Mouse (Mus musculus): Measurements from ENCODE around the gene Trim41.
"Not testable (repeated sequence)": the region's sequence is repeated elsewhere in the genome, so short reads cannot be mapped to it uniquely, and the experiment has no call there.

The Trim41 gene

DNA sequence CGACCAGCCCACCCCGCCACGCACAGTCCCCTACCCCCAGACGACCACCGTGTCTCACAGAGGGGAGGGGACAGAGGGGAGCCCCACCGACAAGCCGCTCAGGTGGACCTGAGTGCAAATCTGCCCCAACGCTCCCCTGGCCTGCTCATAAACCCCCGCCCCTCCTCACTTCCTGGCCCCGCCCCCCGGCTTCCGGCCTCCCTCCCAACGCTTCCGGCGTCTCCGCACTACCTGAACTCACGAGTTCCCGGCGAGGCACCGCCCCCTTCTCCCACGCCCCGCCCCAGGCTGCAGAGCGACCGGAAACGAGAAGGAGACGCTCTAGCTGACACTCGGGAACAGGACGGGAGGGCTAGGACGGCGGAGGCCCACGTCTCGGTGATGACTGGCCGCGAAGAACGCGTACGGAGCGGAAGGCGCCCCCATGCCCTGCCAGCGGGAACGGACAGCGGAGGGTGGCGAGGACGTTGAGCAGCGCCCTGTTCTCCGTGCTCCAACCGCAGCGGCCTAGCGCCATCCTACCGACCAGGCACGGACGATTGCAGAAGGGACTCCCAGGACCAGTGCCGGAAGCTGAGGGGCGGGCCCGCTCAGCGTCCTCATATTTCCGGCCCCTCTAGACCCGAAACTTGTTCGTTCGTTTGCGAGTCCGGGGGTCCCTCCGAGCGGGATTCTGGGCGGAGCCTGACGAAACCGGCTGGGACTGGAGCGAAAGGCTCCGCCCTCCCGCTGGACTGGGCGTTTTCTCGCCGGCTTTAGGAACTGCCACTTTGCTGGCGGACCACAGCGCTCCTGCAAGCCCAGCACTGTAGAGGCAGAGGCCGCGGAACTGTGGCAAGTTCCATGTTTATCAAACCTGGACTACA, at the start of gene Trim41:
TSS of gene Trim41 (minus strand) at position 554 of the 866 bp plus-strand sequence.
- peak; percentile 99 for DNase-seq (ENCODE audit: low read depth, low spot score)

DNA sequence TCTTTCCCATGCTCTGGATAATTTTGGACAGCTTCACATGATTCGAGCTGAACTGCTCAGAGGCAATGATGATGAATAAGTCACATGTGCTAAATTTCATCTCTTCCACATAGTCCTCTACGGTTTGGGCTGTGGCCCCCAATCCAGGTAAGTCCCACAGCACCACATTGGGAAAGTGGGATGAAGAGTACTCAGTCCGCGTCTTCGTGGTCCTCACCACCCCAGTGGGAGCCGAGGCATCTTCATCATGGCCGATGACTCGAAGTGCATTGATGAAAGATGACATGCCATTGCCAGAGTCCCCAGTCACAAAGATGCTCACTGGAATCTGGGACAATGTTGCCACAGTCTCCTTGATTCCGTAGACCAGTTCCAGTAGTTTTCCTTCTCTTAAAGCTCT, 49.3 kb upstream of the Trim41 start:
- no peak for DNase-seq (ENCODE audit: low read depth, low spot score)

DNA sequence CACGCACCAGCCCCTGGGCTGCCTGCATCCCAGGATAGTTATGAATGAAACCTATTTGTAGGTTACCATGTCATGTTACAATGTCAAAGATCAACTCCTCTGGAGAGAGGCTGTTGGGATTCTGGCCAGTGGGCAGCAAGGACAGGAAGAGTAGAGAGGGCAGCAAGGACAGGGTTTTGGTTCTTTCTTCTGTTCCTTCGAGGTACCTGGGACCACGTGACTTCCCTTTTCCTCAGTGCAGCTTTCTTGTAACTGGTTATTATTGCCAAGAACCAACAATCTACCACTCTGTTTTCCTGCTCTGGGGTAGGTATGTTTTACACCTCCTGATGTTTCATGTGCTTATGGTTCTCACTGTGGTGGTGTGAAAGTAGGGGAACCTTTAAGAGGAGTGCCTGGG, 46.7 kb upstream of the Trim41 start:
- DNase-seq (ENCODE audit: low read depth, low spot score): no peak

DNA sequence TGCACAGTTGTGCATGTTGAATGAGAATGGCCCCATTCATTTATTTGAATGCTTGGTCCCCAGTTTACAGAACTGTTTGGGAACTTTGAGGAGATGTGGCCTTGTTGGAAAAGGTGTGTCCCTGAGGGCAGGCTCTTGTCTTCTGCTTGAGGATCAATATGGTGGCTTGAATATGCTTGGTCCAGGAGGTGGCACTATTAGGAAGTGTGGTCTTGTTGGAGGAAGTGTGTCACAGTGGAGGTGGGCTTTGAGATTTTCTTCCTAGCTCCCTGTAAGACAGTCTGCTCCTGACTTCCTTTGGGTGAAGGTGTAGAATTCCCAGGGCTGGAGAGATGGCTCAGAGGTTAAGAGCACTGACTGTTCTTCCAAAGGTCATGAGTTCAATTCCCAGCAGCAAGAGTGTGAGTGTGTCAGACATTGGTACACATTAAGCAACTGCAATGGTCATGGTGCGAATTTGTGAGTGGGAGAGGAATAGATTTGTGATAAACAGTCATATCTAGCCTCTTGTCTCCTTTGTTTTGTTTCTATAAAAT, 45.7 kb upstream of the Trim41 start:
- peak; percentile 55 for DNase-seq (ENCODE audit: low read depth, low spot score)

DNA sequence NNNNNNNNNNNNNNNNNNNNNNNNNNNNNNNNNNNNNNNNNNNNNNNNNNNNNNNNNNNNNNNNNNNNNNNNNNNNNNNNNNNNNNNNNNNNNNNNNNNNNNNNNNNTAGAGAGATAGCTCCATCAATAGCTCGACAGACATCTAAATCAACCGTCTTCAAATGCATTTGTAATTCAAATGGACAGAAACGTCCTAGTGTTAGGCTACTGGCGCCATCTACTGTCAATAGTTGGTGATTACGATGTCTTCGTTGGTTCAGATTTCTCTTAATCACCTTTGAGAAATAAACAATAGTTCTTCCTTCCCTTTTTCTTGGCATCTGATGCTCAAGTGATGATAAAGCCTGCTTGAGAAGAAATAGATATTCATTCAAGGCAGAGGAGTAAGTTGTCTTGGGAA, 41.9 kb upstream of the Trim41 start:
- peak; percentile 74 for DNase-seq (ENCODE audit: low read depth, low spot score)

DNA sequence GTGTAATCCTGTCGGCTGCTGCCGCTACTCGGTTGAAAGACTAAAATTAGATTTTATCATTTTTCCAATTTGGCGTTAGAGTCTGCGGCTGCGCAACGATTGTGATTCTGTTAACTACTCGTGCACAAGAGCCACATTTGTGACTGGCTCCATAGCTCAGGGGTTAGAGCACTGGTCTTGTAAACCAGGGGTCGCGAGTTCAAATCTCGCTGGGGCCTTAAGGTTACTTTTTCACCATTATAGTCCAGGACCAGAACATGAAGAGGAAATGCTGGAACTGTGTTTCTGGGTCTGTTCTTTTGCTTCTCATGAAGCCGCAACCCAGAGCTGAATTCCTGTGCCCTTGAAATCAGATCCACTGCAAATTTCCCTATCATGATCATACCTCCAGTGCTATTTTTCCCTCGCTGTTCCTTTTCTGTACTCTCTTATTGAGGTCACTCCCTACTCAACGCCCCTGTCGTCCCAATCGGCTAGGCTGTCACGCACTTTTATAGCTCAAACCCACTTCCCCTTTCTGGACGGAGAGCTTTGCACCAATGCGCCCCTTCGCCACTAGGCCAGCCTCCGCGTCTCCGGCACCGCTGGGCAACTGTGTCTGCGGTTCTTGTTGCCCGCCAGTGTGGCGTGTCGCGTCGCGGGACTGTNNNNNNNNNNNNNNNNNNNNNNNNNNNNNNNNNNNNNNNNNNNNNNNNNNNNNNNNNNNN, 36.5 kb upstream of the Trim41 start:
- DNase-seq (ENCODE audit: low read depth, low spot score): peak; percentile 85

DNA sequence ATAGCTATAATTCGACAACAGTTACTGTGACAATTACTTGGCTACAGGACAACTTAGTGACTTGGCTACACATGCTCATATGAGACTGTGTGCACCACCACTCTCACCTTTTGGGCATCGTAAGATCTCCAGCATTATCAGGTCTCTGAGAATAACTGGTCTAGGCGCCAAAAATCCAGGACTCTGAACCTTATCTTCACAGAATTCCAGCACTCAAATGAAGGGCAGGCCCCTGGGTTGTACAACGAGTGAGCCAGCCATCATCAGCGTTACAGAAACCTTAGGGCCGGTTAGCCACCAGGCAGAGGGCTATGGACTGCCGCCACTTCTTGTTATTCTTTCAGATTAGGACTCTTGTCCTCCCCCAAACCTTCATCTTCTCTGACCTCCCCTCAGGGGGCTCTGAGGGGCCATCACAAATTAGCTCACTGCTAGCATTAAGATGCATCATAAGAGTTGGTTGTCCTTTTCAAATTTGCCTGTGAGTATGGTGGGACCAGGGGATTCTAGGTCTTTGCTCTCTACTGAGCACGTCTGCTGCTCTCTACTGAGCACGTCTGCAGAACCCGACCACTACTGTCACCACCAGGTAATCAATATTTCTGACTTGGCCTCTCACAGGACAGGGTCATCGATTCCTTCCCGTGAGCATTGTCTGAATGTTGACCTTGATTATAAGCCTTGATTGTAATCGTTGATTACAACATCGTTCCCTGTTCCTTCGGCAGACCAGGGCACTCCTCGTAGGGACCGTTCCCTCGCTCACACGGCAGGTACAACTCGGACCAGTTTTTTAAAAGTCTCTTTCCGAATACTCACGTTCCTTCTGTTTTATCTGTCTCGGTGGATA, 35.7 kb upstream of the Trim41 start:
- peak; percentile 50 for DNase-seq (ENCODE audit: low read depth, low spot score)

DNA sequence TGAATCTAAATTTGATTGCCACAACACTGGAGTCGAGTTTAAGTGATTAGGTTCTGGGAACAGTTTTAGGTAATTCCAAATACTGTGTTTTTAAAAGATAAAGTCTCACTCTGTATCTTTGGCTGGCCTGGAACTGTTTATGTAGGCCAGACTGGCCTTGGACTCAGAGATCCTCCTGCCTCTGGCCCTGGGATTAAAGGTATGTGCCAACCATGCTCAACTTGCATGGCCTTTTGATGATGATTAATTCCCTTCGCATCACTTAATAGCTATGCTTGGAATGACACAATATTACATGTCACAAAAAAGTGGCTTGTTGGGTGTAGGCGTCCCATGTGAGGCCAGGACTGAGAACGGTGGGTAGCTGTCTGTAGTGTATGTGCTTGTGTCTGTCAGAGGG, 35.0 kb upstream of the Trim41 start:
- no peak for DNase-seq (ENCODE audit: low read depth, low spot score)

DNA sequence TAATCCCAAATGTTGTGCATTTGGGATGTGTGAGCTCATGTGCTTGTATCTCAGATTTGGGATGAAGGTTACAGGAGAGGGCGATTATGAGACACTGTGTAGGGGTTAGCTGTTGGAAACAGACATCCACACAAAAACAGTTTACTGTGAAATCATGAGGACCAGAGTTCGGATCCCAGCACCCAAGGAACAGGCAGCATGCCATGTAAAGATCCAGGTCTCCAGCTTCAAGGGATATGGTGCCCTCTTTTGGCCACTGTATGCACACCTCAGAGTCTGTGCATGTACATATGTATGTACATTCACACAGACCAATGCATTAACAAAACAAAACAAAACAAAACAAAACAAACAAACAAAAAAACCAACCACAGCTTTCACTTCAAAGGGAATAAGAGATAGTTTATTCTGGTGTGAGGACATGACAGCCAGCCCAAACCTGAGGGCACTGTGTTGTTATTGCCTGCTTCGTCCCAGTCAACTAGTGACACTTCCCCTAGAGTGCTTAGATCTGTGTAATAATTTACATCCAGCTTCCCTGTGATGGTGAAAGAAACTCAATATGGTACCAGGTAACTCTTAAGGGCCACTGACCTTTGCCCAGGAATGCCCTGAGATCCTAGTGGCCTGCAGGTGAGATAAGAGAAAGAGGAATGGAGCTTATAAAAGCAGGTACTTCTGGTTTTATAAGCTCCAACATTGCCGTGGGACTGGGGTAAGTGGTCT, 34.3 kb upstream of the Trim41 start:
- peak; percentile 93 for DNase-seq (ENCODE audit: low read depth, low spot score)

DNA sequence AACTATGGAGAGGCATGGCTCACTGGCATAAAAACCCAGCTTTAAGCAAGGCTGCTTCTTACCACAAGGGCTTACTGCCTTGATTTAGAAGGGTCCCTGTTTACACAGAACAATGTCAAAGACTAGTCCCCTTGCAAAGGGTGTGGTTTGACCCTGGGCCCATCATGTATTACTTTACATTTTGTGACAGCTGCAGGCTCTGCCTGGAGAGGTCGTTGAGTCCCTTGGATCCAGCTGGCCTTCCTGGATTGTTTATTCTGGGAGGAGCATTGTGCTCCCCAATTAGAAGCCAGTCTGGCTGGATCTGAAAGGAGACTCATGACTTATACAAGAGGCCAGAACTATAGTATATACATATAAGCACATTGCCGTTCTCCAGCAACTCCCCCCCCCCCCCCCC, 33.1 kb upstream of the Trim41 start:
- no peak for DNase-seq (ENCODE audit: low read depth, low spot score)

DNA sequence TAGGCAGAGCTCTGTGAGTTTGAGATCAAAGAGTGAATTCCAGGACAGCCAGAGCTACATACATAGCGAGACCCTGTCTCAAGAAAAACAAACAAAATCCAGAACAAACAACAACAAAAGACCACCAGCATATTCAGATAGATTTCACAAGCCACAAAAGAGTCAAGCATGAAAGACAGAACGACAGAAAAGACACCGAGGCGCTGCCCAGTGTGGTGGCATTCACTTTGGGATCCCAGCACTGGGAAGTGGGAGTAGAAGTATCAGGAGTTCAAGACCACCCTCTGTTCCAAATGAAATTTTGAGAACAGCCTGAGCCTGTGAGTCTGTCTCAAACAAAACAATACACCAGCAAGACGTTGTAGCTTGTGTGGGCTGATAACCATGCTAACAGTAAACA, 29.7 kb upstream of the Trim41 start:
- DNase-seq (ENCODE audit: low read depth, low spot score): no peak

DNA sequence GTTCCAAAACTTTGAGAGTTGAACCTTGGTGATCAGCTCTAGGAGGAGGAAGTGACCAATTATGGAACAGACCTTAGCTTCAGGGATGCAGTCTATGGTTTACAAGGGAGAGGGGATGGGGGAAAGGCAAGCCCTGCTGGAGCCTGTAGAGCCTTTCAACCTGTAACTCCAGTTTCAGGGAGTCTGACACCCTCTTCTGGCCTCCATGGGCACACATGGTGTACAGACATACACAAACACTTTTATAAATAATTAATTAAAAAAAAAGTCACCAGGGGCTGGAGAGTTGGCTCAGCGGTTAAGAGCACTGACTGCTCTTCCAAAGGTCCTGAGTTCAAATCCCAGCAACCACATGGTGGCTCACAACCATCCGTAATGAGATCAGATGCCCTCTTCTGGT, 29.2 kb upstream of the Trim41 start:
- not testable (repeated sequence) for DNase-seq (ENCODE audit: low read depth, low spot score)

DNA sequence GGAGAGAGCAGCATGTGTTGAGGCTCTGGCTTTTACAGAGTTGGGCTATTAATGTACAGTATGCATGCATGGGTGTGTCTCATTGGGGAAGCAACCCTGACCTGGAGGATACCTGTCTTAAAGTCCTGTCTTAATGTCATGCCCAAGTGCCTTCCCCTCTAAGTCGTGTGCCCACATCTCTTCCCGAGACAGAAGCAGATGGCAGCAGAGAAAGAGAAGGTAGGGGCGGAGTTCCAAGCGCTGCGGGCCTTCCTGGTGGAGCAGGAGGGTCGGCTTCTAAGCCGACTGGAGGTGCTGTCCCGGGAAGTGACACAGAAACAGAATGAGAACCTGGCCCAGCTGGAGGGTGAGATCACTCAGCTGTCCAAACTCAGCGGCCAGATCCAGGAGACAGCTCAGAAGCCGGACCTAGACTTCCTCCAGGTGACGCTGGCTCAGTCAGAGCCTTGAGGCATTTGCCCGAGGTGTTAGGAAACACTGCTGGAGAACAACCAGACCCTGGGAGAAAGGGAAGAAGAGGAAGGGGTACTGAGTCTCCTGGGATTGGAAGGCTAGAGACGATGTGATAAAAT, 28.2 kb upstream of the Trim41 start:
- DNase-seq (ENCODE audit: low read depth, low spot score): no peak

DNA sequence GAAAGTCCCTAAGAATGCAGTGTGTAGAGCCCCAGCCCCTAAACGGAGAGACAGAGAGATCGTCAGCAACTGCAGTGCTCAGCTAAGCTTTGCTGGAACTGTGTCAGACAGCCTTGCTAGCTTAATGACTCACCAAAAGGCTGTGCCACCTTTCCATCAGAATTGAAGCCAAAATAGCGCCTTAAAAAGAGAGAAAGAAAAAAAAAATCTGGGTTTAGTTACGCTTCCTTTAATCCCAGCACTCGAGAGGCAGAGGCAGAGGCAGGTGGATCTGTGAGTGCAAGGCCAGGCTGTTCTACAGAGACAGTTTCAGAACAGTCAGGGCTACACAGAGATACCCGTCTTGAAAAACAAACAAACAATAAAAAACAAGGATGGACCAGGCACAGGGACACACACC, 27.2 kb upstream of the Trim41 start:
- no peak for DNase-seq (ENCODE audit: low read depth, low spot score)

DNA sequence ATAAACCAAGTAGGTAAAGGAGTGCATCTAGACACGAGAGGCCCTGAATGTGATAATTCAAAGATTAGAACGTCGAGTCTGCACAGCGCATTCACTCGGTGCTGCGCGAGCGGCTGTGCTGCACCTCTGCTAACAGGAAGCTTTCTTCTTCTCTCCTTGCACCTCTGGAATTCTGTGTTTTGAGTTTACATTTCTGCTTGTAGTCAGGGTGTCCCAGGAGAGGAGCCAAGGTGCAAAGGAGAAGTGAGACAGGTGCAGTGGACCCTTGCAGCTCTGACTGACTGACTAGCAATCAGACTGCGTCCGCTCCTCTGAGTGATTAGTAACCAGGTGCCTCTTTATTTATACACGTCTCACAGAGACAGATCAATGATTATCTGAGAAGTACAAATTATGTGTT, 26.0 kb upstream of the Trim41 start:
- no peak for DNase-seq (ENCODE audit: low read depth, low spot score)

DNA sequence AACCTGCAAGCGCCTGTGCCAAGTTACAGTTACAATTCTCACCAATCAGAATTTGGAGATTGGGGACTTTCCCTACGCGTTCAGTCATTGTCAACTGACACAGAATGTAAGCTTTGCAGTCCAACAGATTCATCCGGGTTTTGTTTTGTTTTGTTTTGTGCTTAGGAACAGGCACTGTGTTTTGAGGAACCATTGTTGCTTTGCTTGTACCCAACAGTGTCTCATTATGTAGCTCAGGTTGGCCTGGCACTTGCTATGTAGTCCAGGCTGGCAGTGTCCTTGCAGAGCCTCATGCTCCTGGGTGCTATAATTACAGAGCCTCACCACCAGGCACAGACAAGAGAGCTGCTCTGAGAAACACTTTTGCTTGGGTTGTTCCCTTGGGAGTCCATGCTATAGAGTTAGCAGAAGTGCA, 25.2 kb upstream of the Trim41 start:
- DNase-seq (ENCODE audit: low read depth, low spot score): no peak

DNA sequence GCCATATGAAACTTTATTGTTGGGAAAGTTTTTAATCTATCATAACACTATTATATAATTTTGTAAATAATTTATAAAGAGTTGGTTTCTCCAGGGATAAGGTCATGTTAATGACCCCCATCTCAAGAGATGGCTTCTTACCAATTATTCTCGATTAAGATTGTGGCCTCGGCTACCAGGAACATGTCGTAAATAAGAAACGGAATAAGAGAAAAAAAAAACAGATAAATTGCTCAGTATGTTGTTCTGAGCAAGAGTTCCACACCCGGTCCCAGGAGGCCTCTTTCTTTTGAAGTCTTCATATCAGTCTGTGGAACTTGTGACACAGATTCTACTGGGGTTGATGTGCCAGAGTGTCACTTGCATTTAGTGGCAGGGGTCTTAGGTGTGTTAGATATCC, 24.1 kb upstream of the Trim41 start:
- DNase-seq (ENCODE audit: low read depth, low spot score): no peak

DNA sequence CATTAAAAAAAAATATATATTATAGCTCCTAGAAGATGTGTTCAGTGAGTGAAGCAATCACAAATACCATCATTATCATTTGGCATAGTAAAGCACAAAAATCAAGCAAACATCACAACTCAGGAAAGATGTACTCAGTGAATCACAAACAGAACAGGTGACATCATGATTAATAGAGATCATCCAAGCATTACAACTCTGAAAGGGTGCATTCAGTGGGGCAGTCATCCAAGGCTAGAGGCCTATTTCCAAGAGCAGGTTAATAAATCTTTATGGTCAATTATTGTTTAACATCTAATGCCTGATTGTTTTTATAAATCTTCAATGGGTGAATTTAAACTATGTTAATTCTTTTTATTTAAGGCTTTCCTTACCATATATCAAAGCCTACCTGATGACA, 23.7 kb upstream of the Trim41 start:
- DNase-seq (ENCODE audit: low read depth, low spot score): no peak

DNA sequence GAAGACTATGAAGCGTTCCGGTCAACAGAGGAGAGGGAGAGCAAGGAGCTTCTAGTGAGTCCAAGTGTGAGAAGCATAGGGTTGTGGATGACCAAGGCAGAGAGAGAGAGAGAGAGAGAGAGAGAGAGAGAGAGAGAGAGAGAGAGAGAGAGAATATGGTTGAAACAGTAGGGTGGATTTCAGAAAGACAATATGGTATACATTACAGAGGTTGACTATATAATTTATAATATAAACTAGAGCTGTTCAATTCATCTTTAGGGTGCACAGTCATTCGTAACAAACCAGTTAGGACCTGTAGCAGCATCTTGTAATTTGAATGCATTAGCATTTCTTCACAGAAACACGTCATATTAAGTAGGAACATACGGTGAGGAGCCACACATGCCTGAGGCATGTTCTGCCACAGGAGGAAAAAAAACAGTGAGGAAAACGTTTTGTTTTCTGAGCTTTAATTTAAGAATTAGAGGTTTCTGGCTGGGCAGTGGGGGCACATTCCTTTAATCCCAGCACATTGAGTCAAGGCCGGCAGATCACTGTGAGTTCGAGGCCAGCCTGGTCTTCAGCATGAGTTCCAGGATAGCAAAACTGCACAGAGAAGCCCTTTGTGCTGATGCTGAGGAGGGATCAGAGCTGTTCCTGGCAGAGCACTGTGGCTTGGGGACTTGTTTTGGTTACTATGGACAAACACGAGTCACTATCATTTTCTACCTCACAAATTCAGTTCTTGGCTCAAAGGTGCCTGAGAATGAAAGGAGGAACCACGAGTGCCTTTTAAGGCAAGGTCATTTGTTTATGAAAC, 21.9 kb upstream of the Trim41 start:
- peak; percentile 28 for DNase-seq (ENCODE audit: low read depth, low spot score)

DNA sequence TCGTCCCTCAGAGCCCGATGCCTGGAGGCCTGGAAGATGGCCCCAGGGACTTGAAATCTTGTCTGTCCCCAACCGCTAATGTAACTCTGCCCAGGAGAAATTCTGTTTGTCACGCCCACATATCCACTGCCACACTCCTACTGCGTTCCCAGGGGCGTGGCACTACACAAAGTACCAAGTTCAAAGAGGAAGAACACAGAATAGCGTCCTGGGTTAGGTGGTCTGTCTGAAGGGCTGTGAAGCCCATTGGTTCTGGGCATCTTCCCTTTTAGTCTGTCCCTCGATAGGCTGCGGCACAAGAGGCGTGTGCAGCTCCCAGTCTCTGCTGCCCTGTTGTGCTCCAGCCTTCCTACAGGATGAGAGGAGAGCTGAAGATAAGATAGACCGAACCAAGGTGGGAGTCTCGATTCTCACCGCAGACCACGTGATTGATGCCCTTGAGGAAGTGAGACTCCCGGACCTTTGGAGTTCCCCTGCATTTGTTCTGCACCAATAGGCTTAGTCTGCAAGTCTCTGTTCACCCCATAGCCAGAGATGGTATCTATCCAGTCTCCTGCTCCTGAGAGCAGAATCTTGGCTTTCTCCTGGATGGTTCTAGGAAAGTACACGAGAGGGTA, 21.1 kb upstream of the Trim41 start:
- peak; percentile 91 for DNase-seq (ENCODE audit: low read depth, low spot score)

All from R1 (cell line).